Mouse (Mus musculus) spleen, adult 12 weeks (tissue): Measurements from ENCODE around the gene Tex48.

Experiments
- DNase-seq: peaks from one replicate; pipeline ENCODE4 v3.0.0; 2022; ENCODE audit warnings: low spot score

Tex48 gene

DNA sequence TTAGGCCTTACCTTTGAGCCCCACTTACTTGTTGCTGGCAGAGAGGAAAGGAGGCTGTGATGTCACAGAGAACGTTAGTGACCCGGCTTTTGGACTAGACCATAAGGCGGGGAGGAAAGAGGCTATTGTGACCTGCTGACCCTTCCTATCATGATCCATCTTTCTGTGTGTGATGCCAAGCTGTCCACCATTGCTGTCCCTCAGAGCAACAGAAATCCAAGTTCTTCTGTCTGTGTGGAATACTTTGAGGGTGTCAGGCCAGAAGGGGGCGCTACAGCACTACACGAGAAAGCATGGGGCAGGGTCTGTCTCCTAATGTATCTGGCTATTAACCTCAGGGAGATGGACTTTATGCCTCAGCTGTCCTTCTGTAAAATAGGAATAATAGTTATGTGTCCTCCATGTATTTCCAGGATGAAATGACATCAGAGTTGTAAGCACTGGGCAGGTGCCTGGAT lies at the start of gene Tex48:
Gene Tex48, minus strand, starts transcription at position 51 of the 458 bp plus-strand sequence.
- DNase-seq = peak; percentile 3

DNA sequence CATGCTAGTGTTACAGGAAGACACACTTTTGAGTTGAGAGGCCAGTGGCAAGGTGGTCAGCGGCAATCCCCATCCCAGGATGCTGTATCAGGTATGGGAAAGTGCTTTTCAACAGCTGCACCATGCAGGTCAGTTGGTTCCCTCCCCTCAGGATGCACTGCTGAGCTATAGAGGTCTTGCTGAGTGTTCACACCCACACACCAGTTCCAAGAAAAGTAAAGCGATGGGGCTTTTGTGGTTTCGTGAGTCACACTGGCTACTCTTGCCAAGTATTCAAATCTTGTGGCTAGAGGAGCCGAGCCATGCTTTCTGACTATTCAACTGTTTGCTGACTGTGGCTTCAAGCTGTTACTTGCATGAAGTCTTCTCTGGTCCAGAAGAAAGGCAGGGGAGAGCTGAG lies 46.0 kb upstream of the Tex48 start:
- DNase-seq = no peak

DNA sequence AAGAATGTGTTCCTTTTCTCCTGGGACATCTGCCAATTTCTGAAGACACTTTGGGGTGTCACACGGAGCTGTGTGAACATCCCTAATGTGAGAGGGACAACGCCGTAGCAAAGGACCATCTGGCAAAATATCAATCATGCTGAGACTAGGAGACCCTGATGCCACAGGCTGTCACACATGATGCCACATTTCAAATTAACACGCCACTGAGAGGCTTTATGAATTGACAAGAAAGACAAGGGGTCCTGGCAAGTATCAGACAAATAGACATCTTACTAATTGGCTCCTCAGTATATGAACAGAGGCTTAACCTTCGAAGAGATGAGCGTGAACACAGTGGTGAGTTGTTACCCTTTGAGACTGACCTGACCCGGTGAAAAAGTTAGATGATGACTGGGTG lies 43.5 kb upstream of the Tex48 start:
- DNase-seq = no peak

DNA sequence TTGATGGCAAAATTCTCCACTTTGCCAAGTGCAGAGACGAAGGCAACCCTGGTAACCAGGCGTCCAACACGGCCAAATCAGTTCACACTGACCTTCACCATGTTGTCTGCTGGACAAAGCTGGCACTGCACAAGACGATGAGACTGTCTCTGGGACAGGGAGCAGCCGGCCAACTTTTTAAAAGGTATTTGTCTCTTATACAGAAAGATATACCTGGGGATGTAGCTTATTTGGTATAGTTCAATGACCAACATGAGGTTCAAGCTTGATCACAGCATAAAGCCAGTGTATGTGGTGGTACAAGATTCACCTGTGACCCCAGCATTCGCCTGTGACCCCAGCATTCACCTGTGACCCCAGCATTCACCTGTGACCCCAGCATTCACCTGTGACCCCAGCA lies 41.1 kb upstream of the Tex48 start, which contains the start of gene Gm11214:
Gene Gm11214, minus strand, starts transcription at position 101 of the 400 bp plus-strand sequence.
- DNase-seq = no peak

DNA sequence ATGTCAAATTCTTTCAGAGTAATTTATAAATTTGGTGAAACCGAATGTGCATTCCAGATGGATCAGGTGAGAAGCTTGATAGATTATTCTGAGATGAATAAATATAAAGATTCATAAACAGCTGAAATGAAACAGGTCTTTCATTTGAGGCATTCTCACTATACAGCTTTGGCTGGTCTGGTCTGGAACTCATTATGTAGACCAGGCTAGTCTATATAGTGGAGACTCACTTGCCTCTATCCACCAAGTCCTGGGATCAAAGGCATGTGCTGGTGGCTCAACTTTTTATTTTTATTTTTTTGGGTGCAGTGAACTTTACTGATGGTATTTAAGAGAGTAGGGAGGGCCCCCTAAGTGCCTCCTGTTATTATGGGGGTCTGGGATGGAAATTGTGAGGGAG lies 39.6 kb upstream of the Tex48 start:
- DNase-seq = no peak

DNA sequence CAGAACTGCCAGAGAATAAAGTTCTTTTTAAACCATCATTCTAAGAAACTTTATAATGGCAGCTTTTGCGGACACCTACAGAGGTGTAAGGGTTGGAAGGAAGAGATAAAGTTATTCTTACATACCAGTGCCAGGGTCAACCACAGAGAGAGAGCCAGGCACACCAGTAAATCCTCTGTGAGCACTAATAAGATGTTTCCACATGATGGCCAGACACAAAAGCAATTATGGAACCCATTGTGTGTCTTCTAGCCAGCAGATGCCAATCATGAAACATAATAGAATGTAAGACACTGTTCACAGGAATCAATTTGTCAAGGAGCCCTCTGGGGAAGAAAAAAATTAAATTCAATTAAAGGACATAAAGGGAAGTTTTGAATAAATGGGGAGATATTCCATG lies 39.2 kb upstream of the Tex48 start:
- no peak for DNase-seq

DNA sequence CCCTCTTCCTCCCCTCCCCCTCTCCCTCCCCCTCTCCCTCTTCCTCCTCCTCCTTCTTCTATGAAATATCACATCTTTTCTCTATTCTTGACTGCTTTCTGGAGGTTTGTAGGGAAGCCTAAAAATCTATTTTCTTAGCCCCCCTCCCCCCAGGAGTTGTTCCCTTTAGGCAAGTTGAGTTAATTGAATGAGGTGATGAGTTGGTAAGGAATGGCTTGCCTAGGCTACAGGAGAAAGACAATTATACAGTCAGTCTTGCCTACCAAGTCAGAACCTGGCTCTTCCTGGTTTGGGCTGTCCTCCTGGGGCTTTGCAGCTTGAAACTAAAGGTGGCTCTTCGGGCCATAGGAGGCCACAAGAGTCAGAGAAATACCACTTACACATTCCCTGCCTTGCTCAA lies 37.5 kb upstream of the Tex48 start:
- DNase-seq = no peak

DNA sequence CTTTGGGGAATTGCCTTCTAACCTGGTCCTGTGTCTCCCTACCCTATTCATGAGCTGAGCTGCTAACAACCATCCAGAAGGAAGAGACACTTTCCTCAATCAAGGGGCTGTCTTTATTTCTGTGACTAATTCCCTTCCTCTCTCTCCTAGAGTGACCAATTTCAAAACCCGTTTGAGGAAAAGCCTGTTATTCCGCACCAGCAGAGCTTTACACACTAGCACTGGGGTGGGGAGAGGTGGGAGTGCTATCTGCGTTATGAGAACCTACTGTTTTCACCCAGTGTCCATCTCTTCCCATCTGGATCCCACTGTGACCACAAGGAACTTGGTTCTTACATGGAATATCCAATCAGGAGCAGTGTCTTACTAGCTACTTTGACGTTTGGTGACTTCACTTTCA lies 36.9 kb upstream of the Tex48 start:
- DNase-seq = no peak

DNA sequence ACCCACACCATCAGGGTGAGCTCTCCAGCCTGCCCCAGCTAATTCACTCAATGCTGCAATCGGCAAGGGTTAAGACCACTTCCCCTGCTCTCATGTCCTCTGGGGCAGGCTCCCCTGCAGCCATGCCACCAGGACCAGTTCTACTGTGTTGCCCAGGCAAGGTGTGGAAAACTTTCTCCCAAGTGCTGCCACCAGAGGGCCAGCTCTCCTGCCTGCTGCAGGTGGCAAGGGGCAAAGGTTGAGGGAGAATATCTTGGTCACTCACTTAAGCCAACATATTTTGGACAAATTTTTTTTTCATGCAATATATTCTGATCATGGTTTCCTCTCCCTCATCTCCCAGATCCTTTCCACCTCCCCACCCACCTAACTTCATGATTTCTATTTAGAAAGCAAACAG lies 32.2 kb upstream of the Tex48 start:
- DNase-seq = no peak

DNA sequence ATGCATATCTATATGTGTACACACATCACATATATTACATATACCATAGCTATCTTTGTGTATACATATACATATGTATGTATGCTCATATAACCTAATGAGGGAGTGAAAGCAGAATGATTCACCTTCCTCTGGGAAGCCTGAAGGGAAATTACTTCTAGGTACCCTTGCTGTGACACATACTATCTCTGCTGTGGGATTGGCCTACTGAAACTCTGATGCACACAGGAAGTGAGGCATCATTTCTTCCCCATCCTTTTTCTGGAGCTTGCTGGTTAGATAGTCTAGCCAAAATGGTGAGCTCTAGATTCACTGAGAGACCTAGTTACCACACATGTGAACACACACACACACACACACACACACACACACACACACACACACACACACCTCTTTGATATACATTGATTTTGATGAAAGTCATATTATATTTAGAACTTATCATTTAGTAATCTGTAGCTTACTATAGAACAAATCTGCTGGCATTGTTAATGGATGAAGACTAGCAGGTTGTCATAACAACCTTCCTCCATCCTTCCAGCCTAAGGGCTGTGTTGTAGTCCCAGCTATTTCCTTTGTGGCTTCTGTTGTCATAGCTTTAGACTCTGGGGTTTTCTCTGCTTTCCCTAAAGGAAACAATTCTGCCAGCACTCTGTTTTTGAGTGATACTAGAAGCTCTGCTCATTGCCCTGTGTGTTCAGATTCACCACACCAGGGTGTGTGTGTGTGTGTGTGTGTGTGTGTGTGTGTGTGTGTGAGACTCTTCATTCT lies 21.9 kb upstream of the Tex48 start:
- DNase-seq = no peak

DNA sequence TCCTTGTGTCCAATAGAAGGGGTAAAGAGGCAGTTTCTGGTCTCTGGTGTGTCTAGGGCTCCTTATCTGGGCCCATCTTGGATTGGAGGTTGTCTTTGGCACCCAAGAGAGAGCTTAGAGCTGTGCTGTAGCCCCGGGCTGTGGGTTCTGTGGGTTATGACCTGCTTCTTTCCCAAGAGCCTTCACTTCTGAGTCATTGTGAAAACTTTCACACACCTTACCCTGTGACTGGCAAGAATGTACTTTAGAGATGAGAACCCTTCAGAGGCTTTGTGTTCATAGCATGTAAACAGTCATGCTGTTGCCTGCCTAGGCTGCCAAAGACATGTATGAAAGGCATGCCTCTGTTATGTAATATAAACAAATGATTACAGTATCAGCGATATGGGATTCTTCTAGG lies 17.6 kb upstream of the Tex48 start:
- DNase-seq = no peak

DNA sequence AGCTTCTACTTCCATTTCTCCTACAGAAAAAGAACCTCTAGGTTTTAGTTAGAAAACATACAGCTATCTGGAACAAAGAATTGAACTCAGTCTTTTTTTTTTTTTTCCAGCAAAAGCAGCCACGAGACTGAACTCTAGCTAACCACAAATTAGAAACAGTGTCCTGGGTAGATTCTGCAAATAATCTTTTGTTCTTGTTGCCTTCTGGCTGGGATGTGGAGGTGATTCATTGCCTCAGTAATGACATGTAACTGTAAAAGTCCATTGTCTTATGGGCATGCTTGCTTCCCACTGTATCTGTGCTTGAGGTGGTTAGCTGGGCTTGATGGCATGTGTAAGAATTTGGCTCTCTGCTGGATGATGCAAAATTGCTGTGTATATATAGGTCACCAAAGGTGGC lies 16.4 kb upstream of the Tex48 start:
- DNase-seq = no peak

DNA sequence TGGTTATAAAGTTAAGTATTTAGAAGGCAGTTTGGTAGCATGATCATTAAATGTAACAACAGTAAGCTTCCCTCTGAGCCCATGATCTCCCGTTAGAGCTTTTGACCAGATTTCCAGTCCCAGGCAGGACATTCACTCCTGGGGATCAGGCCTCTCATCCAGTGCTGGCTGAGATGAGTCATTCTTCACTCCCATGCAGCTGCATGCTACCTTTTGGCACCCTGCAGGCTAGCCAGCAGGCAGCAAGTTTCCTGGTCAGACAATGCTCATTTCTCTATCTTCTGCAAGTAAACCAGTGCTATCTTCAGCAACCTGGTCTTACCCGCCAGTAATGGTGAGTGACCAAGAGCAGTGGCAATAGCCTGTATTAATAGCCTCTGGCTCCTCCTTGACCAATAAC lies 11.0 kb upstream of the Tex48 start:
- DNase-seq = no peak

DNA sequence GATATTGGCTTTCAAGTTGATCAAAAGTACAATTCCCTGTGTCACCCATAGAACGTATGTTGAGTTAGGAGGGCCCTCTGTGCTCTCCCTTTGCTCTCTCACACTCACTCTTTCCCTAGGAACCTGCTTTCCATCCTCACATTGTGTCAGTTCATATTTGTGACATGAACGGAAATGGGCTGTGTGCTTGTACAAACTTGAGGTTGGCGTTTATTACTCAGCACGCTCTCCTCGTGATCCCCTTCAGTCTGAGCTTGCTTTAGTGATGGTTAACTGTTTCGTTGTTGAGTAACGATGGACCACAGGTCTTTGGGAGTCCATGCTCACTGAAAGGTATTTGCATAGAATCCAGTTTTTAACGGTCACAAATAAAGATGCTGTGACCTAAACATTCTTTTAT lies 4.9 kb upstream of the Tex48 start:
- no peak for DNase-seq

DNA sequence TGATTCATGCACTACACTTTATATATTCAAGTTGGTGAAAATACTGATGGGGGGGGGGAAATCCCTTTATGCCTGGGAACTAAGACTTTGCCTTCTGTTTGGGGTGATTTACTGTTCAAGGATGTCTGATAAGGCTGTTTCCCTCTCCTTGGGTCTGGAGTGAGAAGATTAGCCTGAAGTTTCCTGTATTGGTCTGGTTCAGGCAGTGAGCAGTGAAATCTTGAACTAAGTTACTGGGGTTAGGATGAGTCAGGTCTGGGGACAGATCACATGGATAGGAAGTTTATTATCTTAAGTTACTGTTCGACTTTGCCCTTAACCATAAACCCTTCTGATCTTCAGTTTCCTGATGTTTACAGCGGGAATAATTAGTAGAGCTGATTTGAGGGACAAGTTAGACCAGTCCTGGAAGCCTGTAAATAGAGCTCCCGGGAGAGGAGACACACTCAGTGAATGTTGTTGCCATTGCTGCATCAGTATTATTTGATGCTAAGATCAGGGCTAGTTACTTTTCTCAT lies 3.4 kb upstream of the Tex48 start:
- no peak for DNase-seq

DNA sequence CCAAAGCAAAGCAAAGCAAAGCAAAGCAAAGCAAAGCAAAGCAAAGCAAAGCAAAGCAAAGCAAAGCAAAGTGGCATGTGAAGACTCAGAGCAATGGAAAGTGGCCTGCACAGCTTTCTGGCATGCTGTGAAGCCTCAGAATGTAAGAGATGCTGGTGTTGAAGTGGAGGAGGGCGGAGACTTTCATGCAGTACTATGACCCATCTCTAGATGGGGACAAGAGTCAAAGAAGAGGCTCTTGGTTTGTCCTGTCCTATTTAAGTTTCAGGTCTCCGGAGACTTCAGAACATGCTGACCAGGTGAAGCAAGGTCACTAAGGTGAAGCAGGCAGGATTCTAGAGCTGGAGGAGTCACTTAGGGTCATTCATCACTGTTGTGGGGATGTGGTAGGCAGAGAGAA lies 367 bp downstream of the Tex48 start:
- no peak for DNase-seq

DNA sequence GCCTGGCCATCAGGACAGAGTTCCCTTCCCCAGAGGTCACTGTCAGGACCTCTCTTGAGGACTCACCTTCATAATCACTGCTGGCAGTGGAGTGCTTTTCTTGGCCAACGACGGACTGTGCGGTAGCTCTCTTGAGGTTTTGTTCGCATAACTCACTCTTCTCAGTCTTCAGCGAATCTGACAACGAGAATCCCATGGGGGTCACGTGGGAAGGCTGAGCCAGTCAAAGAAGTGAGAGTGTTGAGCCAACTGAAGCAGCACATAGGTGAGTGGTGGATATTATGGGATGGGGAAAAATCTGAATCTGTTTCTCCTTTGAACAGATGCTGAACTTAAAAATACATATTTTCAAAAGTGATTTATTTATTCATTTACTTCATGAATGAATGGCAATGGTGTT lies 13.8 kb downstream of the Tex48 start:
- DNase-seq = no peak

DNA sequence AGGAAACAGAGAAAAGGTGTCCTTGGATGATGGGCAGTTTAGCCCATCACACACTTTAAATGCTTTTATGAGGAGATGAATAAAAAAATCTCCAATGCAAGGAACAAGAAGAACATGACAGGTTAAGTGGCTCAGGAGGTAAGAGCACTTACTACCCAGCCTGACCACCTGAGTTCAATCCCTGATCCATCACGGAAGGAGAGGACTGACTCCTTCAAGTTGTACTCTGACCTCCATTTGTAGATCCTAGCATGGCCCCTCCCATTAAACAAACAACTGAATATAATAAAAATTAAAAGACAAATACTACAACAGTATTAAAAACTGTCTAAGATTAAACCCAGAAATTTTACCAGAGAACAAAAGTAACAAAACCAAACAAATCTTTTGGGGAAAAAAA lies 16.3 kb downstream of the Tex48 start:
- no peak for DNase-seq

DNA sequence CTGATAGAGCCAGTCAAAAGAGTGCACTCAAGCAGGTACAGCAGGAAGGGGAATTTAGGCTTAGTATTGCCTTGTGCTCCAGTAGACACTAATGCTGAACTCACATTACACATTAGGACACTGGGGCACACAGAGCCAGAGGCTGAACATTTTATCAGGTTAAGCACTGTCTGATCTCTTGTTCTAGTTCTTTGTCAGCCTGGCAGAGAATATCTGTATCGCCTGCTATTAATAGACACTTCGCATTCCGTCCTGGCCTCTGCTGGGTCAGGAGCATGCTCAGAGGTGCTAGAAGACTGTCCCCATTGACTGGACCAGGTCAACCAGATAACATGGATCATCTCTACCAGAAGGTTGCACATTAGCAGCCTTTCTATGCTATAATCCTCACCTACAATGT lies 16.7 kb downstream of the Tex48 start:
- no peak for DNase-seq

DNA sequence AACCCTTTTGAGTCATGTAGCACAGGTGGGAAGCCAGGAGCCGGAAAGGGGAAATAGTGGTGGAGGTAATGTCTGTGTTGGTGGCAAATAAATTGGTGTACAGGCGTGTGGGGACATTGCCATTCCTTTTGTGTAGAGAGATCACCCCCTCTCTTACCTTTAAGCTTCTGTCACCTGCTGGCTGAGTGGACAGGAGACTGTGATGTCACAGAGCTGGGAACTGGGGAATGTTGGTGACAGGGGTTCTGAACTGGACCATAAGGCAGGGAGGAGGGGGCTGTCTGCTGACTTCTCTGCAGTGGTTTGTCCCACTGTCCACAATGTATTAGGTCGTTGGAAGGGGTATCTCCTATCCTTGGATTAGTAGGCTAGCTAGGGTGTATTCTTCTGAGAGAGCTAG lies 17.3 kb downstream of the Tex48 start, which contains the start of gene Gm11213:
Gene Gm11213, minus strand, starts transcription at position 317 of the 400 bp plus-strand sequence.
- no peak for DNase-seq

DNA sequence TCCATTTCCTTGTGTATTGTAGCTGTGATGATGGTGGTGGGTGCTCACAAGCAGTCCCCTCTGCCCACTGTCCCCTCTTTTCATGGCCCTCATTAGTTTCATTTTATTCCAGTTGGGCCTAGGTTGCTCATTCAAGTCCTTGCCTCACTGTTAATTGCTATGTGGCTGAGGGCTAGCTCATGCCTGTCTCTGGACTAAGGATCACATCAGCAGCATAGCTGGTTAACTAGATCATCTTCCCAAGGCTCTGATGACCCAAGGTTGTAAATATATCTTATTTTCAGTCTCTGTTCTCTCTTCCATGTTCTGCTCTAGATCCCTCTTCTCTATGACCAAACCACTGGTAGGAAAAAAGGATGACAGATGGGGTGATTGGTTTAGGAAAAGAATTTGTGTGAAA lies 21.0 kb downstream of the Tex48 start:
- no peak for DNase-seq

DNA sequence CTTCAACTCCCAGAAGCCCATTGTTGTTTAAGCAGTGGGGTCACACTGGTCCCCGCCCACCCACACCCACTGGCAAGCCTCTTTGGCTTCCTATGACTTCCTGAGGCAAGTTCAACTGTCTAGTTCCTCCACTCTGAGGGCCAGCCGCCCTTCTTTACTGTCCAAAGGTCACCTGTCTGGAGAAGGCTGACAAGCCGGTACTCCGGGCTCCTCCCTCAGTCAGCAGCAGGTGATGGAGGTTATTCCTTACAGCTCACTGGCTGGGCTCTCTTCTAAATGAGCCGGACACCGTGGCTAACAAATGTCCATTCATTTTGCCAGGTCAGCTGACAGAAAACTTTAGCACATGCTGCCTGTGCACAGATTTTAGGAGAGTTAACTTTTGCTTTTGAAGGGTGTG lies 21.4 kb downstream of the Tex48 start:
- no peak for DNase-seq

DNA sequence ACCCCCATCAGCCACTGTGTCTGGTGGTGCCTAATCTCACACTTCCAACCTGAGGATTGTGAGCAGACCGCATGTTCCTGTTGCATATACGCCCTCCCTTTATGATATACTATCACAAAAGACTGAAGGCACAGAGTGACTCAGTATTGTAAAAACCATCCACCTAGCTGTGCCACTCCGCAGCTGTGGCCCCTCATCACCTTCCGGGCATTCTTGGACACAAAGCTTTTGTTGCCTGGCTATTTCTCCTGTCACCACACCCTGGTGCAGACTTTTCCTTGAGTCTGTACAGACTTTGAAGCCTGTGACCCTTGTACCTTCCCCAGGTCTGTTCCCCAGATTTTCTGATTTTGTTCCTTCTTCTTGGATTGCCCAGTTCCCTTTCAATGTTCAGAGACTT lies 26.2 kb downstream of the Tex48 start:
- no peak for DNase-seq

DNA sequence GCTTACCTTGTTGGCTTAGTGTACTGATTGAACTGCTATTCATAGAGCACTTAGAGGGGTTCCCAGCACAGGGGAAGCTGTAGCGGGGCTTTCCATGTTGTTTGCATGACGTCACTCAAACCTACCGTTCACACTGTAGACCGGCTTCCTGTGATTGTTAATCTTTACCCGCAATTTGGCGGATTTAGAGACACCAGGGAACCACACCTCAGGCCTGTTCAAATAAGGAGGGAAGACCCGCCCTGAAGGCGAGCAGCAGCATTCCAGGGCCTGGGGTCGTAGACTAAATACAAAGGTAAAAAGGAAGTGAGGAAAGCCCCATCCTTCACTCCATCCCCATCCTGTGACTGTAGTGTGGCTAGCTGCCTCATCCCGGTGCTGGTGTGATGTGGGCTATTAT lies 27.0 kb downstream of the Tex48 start:
- DNase-seq = no peak
